Mouse (Mus musculus): ENCODE data around the gene Furin.

GRCm38 (mm10) chr7:80407712-80408111 is 2.5 kb upstream of the Furin start:
- TF ChIP-seq CTCF (IDR thresholded peaks at IDR 0.05; ENCODE audit: extremely low read depth, insufficient read length, insufficient replicate concordance, low read depth, low read length) (no peak), POLR2A (IDR thresholded peaks at IDR 0.05; ENCODE audit: low read depth, low read length) (no peak)

Data from small intestine, adult 2 months (tissue).